Mouse (Mus musculus) C2C12 (cell line): ENCODE measurements around the gene Fam126a. TPM values are rescaled to one million over a fixed set of nuclear protein-coding genes. Genes with fewer than 3 reads are reported as not detected.

Source experiments
- H3K27me3 ChIP-seq: one replicate; pipeline ENCODE4 v1.6.1; 2011; ENCODE audit not compliant: control insufficient read depth, insufficient read depth, insufficient read length
- H3K36me3 ChIP-seq: one replicate; pipeline ENCODE4 v1.6.1; 2011; ENCODE audit not compliant: control insufficient read depth, insufficient read depth
- H3K4me3 ChIP-seq: one replicate; pipeline ENCODE4 v1.5.1; 2011; ENCODE audit warnings: mild to moderate bottlenecking, control low read depth; ENCODE audit not compliant: poor library complexity, insufficient read depth, severe bottlenecking
- H3K79me2 ChIP-seq: one replicate; pipeline ENCODE4 v1.6.1; 2011; ENCODE audit not compliant: control insufficient read depth, insufficient read depth
- H3K79me3 ChIP-seq: one replicate; pipeline ENCODE4 v1.6.1; 2011; ENCODE audit warnings: low read depth, control low read depth
- H3ac ChIP-seq: one replicate; pipeline ENCODE3; 2011; ENCODE audit warnings: low read depth; ENCODE audit not compliant: control insufficient read depth, insufficient read length
- CEBPB ChIP-seq: IDR thresholded peaks from one replicate; pipeline ENCODE4 v1.6.1; 2011; ENCODE audit warnings: low read depth, mild to moderate bottlenecking, control low read depth, moderate library complexity
- CTCF ChIP-seq: IDR thresholded peaks from one replicate; pipeline ENCODE4 v1.5.1; 2011; ENCODE audit not compliant: control insufficient read depth, insufficient read depth, insufficient read length
- FOSL1 ChIP-seq: IDR thresholded peaks from one replicate; pipeline ENCODE4 v1.8.0; 2011; ENCODE audit warnings: mild to moderate bottlenecking, low read length; ENCODE audit not compliant: poor library complexity, insufficient read depth, severe bottlenecking
- MAX ChIP-seq: IDR thresholded peaks from one replicate; pipeline ENCODE4 v1.6.1; 2011; ENCODE audit warnings: mild to moderate bottlenecking, control low read depth
- MYOD1 ChIP-seq: IDR thresholded peaks from one replicate; pipeline ENCODE4 v1.6.1; 2011; ENCODE audit warnings: low read depth; ENCODE audit not compliant: control insufficient read depth, insufficient read length
- MYOG ChIP-seq: IDR thresholded peaks from one replicate; pipeline ENCODE4 v1.6.1; 2011; ENCODE audit not compliant: control insufficient read depth, insufficient read length; ENCODE audit errors: extremely low read depth
- USF1 ChIP-seq: IDR thresholded peaks from one replicate; pipeline ENCODE4 v1.6.1; 2011; ENCODE audit warnings: low read depth, mild to moderate bottlenecking, control low read depth, moderate library complexity
- polyA plus RNA-seq: library from polyadenylated mRNA; unstranded; fragments of >200 nt; fragmentation: generic; extraction: Trizol; gene quantifications from one replicate; pipeline ENCODE4 v1.2.1, GENCODE M21; 2012; ENCODE audit warnings: missing spikeins

Fam126a gene
- polyA plus RNA-seq, 1 experiment: 10.1 TPM

DNA sequence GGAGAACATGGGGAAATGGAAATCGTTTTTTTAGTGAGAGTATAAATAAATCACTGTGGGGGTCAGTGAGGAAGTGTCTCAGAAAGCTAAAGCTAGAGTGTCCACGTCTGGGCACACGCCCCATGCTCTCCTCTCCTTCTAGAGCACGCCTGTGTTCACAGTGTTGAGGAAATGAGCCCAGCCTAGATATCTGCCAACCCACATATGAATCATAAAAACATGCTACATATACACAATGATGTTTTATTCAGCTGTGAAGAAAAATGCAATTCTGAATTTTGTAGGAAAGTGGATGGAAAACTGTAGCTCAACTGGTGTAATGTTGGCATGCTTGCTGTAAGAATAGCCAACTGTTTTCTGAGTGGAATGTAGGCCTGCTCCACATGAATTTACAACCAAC, 130.3 kb downstream of the Fam126a start:
- Histone ChIP-seq H3K27me3 (no peaks in the 10 kb centered on the region), H3K4me3 (no peak overlapping the region), H3K36me3 (no peaks in the 10 kb centered on the region), H3K79me2 (no peaks in the 10 kb centered on the region), H3ac (no peak overlapping the region), H3K79me3 (no peaks in the 10 kb centered on the region)
- no peak for TF ChIP-seq MYOG
- no peak for TF ChIP-seq USF1

- no peaks in the 10 kb centered on the region for H3K36me3 ChIP-seq
- H3K4me3 ChIP-seq: no peak overlapping the region
- no peaks in the 10 kb centered on the region for H3K79me2 ChIP-seq
- no peak overlapping the region for H3ac ChIP-seq
- H3K27me3 ChIP-seq: no peaks in the 10 kb centered on the region
- no peak for TF ChIP-seq CTCF
- no peak for TF ChIP-seq MAX
- TF ChIP-seq MYOD1: no peak
- TF ChIP-seq FOSL1: no peak
- TF ChIP-seq CEBPB: no peak
- TF ChIP-seq MYOG: no peak
- no peak for TF ChIP-seq USF1
- H3K79me3 ChIP-seq: no peaks in the 10 kb centered on the region
These were observed 136.4 kb downstream of the Fam126a start for GRCm38 (mm10) chr5:23893864-23894771.

DNA sequence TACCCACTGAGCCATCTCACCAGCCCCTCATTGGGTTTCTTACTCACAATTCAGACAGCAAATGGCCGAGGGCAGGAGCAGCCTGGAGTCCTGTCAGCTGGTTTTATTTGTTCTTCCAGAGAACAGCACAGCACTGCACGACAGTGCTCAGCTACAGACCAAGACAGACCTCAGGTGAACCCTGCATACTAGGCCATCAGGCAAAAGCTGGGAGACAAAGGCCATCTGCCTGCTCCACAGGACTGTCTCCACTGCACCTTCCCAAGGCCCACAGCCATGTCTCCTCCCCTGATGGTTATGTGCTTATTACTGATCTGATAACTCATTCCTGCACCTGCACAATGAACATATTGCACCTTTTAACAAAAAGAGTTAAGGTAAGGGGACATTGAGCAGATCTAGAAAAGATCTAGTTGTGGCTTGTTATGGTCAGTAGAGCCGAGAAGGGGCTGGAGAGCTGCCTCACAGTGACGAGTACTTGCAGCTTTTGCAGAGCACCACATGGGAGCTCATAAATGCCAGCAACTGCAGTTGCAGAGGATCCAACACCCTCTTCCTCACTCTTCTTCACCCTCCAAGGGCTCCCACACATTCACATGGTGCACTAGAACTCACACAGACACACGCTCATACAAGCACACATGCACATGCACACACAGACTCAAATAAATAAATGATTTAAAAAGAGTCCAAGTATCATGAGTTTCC, 137.2 kb downstream of the Fam126a start:
- no peak overlapping the region for H3K4me3 ChIP-seq

DNA sequence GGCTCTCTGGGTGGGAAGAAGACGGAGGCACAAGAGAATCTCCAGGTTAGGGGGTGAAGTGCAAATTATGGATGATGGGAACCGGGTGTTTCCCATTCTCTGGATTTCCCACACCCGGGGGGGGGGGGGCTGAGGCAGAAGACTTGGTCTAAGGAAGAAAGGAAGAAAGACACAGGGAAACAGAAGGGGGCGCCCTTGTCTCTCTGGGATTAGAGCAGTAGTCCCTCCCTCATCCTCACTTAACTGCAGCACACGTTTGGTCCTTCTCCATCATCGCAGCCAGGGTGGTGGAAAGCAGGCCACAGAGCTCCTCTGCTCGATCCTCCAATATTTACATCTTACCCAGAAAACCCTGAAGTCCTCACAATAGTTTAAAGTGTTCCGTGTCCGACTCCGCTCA, 139.8 kb downstream of the Fam126a start:
- Histone ChIP-seq H3K36me3 (no peaks in the 10 kb centered on the region), H3K79me2 (no peaks in the 10 kb centered on the region), H3K79me3 (no peaks in the 10 kb centered on the region), H3K27me3 (no peaks in the 10 kb centered on the region), H3K4me3 (no peak overlapping the region), H3ac (no peak overlapping the region)
- TF ChIP-seq CEBPB (no peak), MYOD1 (no peak), FOSL1 (no peak), CTCF (no peak), USF1 (no peak), MYOG (no peak), MAX (no peak)

More for the DNA sequence above, 137.2 kb downstream of the Fam126a start:
- Histone ChIP-seq H3K79me3 (no peaks in the 10 kb centered on the region), H3K79me2 (no peaks in the 10 kb centered on the region), H3K36me3 (no peaks in the 10 kb centered on the region), H3ac (no peak overlapping the region), H3K27me3 (no peaks in the 10 kb centered on the region)
- no peak for TF ChIP-seq MAX
- TF ChIP-seq CTCF: no peak
- no peak for TF ChIP-seq MYOD1
- no peak for TF ChIP-seq USF1
- TF ChIP-seq FOSL1: no peak
- TF ChIP-seq CEBPB: no peak
- TF ChIP-seq MYOG: no peak

GRCm38 (mm10) chr5:23889461-23889860, 141.0 kb downstream of the Fam126a start:
- TF ChIP-seq FOSL1 (no peak), CEBPB (no peak), USF1 (no peak), CTCF (peak; percentile 0), MYOD1 (no peak), MAX (no peak)
- H3K27me3 ChIP-seq: no peaks in the 10 kb centered on the region
- no peaks in the 10 kb centered on the region for H3K79me2 ChIP-seq
- H3K79me3 ChIP-seq: no peaks in the 10 kb centered on the region
- no peaks in the 10 kb centered on the region for H3K36me3 ChIP-seq
- no peak overlapping the region for H3K4me3 ChIP-seq
- no peak overlapping the region for H3ac ChIP-seq

DNA sequence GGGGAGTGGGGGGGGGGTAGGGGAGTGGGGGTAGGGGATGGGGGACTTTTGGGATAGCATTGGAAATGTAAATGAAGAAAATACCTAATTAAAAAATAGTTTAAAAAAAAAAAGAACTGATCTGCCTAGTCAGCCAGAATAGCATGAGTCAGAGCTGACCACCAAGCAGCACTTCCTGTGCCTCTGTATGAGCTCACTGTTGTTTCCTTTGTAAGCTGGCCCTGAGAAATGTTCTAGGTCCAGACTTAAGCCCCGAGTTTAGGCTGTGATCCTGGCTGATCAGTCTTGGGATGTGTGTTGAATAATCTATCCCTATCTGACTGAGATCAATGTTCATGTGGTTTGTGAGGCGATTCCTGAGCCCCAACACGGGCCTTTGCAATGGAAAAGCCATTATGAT, 143.4 kb downstream of the Fam126a start:
- no peaks in the 10 kb centered on the region for H3K36me3 ChIP-seq
- H3K4me3 ChIP-seq: no peak overlapping the region
- TF ChIP-seq MYOD1 (no peak), FOSL1 (no peak), USF1 (no peak), CTCF (no peak), CEBPB (no peak), MYOG (no peak)

More for the DNA sequence above, 143.4 kb downstream of the Fam126a start:
- Histone ChIP-seq H3K27me3 (no peaks in the 10 kb centered on the region), H3K79me2 (no peaks in the 10 kb centered on the region), H3ac (no peak overlapping the region), H3K79me3 (no peaks in the 10 kb centered on the region)
